Mouse (Mus musculus) urinary bladder, postnatal 0 days (tissue): ENCODE results near the gene Rfx7. TPM values are rescaled to one million over a fixed set of nuclear protein-coding genes. Genes with fewer than 3 reads are reported as not detected.

Experiments used
- microRNA-seq: library from miRNA; unstranded; fragments of <30 nt; microRNA quantifications from one replicate; pipeline ENCODE4, GENCODE M21; 2016
- polyA plus RNA-seq: library from polyadenylated mRNA; unstranded; fragments of >200 nt; fragmentation: Nextera tagmentation; extraction: Ambion mirVana; gene quantifications from 2 replicates; pipeline ENCODE4 v1.2.1, GENCODE M21; 2015

Gene Rfx7
- polyA plus RNA-seq = 4.4 and 5.2 TPM in 2 replicates

GRCm38 (mm10) chr9:72531996-72532380 lies at the start of gene Rfx7:
TSS of gene Rfx7 (plus strand) at chr9:72532240.

GRCm38 (mm10) chr9:72492194-72492565 lies 39.9 kb upstream of the Rfx7 start, which contains the start of gene Tex9:
TSS of gene Tex9 (minus strand) at chr9:72492212.

GRCm38 (mm10) chr9:72661895-72662661 lies 130.0 kb downstream of the Rfx7 start, which contains the start of gene Nedd4:
TSS of gene Nedd4 (plus strand) at chr9:72662346.

Small RNAs within 50 kb of the gene (microRNA-seq; reads per million reads assigned to microRNA genes)
- gene Gm28010 = not detected

Other genes with a start within 250 kb of the Rfx7 start
- 2.2 and 6.1 TPM in 2 replicates for gene Mns1, start 94.2 kb upstream of the Rfx7 start, polyA plus RNA-seq
- gene Tex9, start 40.0 kb upstream of the Rfx7 start, polyA plus RNA-seq = 8.3 and 9.3 TPM in 2 replicates
- 340 and 434 TPM in 2 replicates for gene Nedd4, start 130.1 kb downstream of the Rfx7 start, polyA plus RNA-seq